Mouse (Mus musculus): ENCODE results near the gene Gas6. TPM values are rescaled to one million over a fixed set of nuclear protein-coding genes. Genes with fewer than 3 reads are reported as not detected.

The Gas6 gene
- 3.1 and 4.4 TPM in 2 replicates for polyA plus RNA-seq (2012; ENCODE audit: low replicate concordance)

DNA sequence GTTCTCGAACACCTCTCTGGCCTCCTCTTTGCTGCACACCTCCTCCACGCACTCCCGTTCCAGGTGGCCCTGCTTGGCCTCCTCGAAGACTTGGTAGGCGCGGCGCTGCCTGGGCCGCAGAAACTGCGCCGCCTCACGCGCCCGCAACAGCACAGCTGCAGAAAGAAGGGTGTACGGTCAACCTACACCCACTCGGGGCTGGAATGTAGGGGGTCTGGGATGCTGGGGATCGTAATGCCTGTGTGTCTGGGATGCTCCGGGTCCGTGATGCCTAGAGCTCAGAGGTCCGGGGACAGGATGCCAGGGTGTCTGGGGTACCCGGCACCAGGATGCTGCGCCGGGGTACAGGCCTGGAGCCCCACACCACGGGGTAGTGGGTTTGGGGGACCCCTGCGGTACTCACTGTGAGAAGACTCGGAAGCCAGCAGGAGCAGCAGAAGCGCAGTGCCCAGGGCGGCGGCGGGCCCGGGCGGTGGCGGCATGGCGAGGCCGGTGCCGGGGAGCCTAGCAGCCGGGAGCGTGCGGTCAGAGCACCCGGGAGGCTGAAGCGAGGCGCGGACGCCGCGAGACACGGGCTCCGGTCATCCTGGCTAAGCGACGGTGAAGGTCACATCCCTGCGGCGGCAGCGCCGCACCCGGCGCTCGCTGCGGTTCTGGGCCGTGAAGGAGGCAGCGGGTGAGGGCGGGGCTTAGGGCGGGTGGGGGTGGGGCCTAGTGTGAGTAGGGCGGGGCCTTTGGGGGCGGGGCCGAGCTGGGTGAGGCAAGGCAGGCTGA lies at the start of gene Gas6:
TSS of gene Gas6 (minus strand) at position 633 of the 774 bp plus-strand sequence.

GRCm38 (mm10) chr8:13434889-13435288 lies 59.4 kb downstream of the Gas6 start, which contains the start of gene Tmem255b:
Tmem255b (plus strand) TSS chr8:13435189.

Other genes starting within 250 kb of the Gas6 start
- 0.04 and 0.10 TPM in 2 replicates for gene Adprhl1, start 240.3 kb downstream of the Gas6 start, polyA plus RNA-seq (2012; ENCODE audit: low replicate concordance)
- 1.5 and 4.7 TPM in 2 replicates for gene Dcun1d2, start 206.4 kb downstream of the Gas6 start, polyA plus RNA-seq (2012; ENCODE audit: low replicate concordance)
- gene Tmco3, start 206.3 kb downstream of the Gas6 start, polyA plus RNA-seq (2012; ENCODE audit: low replicate concordance), result 4.0 and 12.9 TPM in 2 replicates
- gene Tfdp1, start 155.7 kb downstream of the Gas6 start, polyA plus RNA-seq (2012; ENCODE audit: low replicate concordance), result 3.2 and 14.8 TPM in 2 replicates
- gene Atp4b, start 97.7 kb downstream of the Gas6 start, polyA plus RNA-seq (2012; ENCODE audit: low replicate concordance), result not detected in 2 replicates
- gene Grk1, start 89.4 kb downstream of the Gas6 start, polyA plus RNA-seq (2012; ENCODE audit: low replicate concordance), result not detected in 2 replicates
- not detected in 2 replicates for gene Tmem255b, start 59.3 kb downstream of the Gas6 start, polyA plus RNA-seq (2012; ENCODE audit: low replicate concordance)
- 0.29 and 2.0 TPM in 2 replicates for gene 1700029H14Rik, start 68.0 kb upstream of the Gas6 start, polyA plus RNA-seq (2012; ENCODE audit: low replicate concordance)
- 77.3 and 100 TPM in 2 replicates for gene Rasa3, start 183.1 kb upstream of the Gas6 start, polyA plus RNA-seq (2012; ENCODE audit: low replicate concordance)
- gene Cfap97d2, start 211.4 kb upstream of the Gas6 start, polyA plus RNA-seq (2012; ENCODE audit: low replicate concordance), result 0.15 and 0.17 TPM in 2 replicates

Data from hematopoietic multipotent progenitor cell, adult 10-12 weeks (in vitro differentiated cells).